Mouse (Mus musculus): ENCODE measurements around the gene Kif22.

Kif22 gene

DNA sequence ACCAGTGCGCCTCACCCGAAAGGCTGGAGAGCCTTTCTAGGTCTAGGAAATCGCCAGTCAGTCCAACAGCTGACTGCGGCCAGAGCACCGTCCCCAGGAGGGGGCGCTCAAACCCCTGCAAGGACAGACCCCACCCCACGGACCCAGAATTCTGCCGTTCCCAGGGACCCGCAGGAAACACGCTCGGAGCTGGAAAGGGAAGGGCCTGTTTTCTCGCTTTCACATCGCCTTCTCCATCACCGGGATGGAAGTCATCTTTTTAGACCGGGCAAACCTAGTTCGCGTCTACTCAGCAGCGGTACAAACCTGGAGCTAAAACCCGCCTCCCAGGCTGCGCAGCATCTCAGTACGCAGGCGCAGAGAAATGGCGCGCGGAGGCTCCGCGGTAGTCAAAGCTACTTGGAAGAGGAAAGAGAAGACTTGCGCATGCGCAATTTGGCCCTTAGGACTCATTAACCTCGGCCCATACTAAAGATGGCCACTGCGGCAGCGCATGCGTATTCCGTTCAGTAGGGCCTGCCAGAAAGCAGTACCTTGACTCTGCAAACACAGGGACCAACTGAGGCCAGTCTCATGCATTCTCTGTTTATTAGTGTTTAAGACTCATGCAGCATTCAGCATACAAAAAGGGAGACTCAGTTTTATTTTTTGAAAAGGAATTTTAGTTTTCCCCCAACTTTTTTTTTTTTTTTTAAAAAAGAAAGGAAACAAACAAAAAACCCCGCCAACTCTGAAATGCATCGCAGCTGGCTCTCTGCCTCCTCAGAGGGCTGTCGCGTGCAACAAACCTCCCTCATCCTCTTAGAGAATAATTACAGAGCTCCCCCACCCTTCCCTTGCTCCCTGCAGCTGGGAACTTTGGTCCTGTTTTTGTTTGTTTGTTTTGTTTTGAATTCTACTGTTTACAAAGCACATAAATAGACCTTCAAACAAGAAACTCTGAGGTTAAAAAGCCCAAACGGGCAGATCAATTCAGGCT is 25.0 kb downstream of the Kif22 start, which contains the start of gene Pagr1a:
Gene Pagr1a, minus strand, starts transcription at position 382 of the 979 bp plus-strand sequence.
- DNase-seq = peak; percentile 99

DNA sequence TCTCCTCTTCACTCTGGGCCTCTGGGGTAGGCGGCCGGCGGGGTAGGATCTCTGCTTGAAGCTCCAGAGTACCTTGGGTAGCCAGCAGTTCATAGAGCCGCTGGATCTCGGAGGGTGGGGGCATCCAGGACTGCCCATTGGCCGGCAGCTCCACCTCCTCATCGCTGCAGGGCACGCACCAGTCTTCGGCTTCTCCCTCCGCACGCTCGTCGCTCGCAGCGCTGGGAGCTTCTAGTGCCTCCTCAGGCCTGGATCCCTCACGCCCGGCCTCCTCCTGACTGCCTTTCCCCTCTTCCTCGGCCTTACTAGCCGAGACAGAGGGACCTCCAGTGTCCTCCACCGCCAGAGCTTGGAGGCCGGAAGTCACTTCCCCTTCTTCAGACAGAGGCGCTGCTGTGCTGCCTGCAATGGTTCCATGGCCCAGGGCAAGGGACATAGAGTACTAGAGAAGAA is 25.8 kb downstream of the Kif22 start:
- DNase-seq = peak; percentile 80

DNA sequence TGATC is 26.0 kb downstream of the Kif22 start, which contains the start of gene Pagr1b:
Gene Pagr1b, minus strand, starts transcription at position 4 of the 5 bp plus-strand sequence.
- DNase-seq = no peak

DNA sequence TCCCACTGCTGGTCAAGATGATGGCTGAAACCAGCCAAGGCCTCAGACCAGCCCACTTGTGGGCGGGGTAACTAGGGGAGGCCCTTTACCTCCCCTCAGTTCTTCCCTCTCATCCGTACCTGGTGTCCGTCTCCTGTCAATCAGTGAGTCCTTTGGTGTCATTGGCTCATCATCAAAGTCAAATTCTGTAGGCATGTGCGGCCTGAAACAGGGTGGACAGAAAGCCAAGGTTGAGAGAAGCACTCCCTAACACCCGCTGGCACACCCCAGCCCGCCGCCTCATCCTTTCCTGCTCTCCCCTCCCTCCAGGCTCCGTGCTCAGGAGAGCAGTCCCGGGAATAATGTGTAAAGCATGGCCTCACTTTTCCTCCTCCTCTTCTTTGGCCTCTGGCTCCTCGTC is 26.2 kb downstream of the Kif22 start:
- peak; percentile 79 for DNase-seq

DNA sequence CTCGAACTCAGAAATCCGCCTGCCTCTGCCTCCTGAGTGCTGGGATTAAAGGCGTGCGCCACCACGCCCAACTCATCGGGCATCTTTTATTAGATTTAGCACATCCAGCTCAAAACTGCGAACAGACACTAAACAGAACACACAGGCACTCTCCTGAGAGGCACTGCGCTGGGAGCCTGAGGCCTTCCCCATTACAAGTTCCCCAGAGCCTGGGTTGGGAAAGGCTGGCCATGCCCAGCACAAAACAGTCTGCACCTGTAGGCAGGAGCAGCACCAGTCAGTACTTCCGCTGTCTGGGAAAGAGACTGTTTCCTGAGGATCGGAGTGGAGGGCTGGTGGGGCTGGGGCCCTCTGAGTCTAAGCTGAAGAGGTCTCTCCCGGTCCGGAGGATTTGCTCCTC is 27.3 kb downstream of the Kif22 start:
- no peak for DNase-seq

DNA sequence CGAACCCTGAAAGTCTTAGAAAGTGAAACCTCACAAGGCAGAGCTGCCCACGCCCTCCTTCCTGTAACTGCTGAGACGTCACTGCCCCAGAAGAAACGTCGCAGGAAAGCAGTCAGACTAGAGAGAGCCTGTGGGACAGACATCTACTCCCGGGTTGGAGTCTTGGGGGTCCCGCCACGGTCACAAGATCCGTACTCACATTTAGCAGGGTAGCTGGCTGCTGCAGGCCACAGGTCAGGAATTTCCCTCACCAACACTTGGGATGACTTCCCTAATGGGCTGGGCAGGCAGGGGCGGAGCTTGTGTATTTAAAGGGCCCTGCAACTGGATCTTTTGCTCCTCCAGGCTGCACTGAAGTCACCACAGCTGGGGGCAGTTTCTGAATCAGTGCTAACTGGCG is 28.0 kb downstream of the Kif22 start, which contains the start of gene Mvp:
Gene Mvp, minus strand, starts transcription at position 302 of the 400 bp plus-strand sequence.
- peak; percentile 68 for DNase-seq

DNA sequence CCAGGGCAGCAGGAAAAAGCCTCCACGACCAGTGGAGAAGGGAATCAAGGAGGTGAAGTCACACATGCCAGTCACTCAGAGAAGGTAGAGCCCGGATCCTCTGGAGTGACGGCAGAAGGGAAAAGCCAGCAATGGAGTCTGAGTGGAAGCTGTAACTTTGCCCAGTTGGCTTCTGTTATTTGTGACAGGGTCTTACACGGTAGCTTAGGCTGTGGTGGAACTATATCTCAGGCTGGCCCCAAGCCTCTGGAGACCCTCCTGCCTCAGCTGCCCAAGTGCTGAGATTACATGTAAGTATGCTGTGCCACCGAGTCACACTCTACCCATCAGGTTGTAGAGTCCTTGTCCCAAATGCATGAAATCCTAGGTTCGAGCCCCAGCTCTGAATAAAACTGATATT is 28.9 kb downstream of the Kif22 start:
- DNase-seq = no peak

DNA sequence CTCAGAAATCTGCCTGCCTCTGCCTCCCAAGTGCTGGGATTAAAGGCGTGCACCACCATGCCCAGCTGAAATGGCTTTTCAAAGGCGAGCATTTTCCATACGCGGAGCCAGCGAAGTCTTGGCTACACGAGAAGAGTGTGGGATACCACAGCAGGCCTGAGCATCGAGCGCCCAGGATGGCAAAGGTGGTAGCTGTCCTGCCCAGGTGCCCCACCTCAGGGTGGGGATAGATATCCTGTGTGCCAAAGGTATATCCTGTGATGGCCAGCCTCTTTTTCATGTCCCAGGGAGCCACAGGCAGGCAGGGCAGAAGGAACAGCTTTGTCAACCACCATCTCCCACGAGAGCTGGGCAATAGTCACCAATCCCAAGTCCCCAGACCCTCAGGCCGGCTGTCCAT is 29.4 kb downstream of the Kif22 start:
- DNase-seq = no peak

DNA sequence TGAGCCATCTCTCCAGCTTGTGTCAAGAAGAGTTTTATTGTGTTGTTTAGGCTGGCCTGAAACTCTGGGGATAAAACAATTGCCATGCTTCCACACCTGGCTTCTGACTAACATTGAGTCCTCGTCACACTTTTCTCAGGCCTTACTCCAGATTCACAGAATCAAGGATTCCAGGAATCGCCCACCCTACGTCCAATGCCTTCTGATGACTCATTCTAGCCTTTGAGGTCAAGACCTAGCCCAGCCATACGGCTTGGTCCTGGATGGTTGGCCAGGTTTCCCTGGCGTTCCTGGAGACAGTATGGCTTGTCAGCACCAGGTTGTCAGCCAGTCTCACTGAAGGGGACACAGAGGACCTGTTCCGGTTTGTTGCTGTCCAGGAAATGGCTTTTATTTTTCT is 29.9 kb downstream of the Kif22 start:
- no peak for DNase-seq

DNA sequence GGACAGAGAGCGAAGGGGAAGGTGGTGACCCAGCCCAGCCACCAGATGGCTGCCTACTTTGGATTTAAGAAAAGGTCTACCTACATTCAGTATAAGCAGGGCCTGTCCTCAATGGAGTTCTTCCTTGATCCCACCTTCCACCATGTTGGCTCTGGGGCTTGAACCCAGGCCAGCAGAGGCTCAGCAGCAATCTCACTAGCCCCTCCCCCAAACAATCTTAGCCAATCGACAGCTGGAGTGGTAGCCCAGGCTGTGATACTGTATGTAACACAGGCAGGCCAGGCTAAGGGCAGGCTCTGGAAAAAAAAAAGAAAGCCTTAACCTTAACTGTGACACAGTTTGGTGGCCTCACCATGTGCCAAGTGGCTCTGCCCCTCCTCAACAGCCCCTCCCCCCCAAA is 30.6 kb downstream of the Kif22 start:
- no peak for DNase-seq

DNA sequence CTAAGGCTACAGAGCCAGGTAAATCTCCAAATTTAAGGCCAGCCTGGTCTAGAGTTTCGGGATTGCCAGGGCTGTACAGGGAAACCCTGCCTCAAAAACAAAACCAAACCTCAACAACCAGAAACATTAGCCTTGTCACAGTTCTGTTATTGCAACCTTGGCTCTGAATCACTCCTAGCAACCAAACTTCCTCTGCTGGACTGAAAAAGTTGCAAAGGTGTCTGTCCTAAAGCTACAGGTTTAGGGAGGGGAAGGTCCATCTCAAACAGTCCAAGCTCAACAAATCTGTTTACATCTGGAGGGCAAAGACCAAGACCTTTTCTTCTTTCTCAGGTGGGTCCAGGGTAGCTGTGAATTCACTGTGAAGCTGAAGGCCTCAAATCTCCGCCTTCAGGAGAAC is 31.2 kb downstream of the Kif22 start:
- DNase-seq = no peak

DNA sequence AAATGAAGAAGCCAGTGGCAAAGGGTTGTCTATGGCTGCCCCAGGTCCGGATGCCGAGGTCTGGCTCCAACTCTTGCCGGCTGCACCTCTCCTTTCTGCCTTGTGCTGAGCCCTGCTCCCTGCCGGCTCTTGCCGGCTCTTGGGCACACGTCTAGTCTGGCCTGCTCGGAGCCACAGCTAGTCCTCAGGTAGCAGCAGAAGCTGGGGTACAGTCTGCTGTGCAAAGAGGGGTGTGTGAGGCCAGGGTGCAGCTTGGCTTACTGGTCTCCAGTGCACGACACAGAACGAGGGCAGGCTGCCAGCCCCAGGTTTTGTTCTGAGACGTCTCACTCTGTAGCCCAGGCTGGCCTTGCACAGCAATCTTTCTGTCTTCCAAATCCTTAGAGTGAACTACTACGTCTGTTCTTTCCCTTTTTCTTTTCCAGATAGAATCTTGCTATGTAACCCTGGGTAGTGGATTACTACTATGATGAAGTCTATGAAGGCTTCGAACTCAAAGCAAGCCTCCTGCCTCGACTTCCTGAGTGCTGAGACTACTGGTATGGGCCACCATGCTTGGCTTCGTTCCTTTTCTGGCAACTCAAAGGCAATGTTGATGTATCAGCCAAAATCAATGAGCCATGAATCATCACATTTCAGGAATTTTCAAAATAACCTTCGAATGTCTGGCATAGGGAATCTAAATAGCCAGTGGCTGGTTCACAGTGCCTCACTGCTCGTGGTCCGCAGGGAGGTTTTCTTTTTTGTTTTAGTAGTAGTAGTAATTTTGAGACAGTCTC is 32.8 kb downstream of the Kif22 start:
- DNase-seq = no peak

DNA sequence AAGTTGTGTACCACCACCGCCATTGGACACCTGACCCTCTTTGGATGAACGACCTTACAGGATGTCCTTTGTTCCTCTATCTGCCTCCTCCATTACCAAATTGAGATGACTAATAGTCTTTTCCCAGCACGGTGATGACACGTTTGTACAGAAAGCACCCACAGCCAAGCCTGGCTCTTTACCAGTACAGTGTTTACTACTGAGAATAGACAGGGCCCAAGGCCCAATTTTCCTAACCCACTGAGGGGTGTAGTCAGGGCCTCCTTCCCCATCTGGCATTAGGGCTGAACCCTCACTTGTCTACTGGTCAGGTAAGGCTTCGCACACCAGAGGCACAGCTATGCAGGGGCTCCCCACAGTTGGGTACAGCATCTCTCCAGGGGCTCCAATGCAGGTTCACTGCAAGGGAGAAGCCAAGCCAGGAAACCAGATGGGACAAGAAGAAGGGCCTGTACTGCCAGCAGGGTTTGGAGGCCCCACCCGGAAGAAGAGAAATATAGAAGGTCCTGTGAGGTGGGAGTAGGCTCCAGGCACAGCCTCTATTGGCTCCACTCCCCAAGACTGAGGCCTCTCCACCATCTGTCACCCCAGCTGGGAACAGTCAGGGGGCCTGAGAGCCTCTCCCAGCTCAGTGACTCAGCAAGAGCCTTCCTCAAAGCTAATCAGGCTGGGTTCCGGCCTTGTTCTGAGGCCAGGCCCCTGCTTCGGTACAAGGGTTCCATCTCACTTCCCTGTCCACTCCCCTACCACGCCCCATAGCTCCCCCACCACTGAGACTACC is 33.8 kb downstream of the Kif22 start:
- peak; percentile 86 for DNase-seq

DNA sequence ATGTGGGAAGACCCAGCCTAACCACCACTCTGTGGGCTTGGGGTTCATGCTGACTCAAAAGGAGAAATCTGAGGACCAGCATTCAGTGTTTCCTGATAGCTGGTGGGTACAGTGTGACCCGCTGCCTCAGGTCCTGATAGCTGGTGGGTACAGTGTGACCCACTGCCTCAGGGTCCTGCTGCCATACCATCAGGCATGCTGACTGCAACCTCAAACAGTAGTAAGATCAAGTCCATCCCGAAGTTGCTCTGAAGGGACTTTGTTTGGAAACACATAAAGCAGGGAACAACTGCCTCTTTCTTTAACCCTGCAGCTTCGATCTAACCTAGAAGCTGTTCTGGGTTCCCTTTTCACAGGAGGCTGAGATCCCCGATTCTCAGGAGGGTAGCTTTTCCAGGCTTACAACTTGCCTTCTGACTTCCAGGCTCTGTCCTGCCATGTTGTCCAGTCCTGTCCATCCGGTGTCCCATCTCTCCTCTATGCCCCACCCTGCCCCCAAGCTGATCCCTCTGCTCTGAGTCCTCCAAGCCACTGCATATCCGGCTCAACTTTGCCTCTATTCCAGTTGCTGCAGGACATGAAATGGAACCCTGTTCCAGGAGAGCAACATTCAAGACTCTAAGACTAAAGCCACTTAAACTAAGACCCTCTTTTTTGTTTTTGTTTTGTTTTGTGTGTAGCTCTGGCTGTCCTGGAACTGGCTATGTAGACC is 34.8 kb downstream of the Kif22 start:
- no peak for DNase-seq

DNA sequence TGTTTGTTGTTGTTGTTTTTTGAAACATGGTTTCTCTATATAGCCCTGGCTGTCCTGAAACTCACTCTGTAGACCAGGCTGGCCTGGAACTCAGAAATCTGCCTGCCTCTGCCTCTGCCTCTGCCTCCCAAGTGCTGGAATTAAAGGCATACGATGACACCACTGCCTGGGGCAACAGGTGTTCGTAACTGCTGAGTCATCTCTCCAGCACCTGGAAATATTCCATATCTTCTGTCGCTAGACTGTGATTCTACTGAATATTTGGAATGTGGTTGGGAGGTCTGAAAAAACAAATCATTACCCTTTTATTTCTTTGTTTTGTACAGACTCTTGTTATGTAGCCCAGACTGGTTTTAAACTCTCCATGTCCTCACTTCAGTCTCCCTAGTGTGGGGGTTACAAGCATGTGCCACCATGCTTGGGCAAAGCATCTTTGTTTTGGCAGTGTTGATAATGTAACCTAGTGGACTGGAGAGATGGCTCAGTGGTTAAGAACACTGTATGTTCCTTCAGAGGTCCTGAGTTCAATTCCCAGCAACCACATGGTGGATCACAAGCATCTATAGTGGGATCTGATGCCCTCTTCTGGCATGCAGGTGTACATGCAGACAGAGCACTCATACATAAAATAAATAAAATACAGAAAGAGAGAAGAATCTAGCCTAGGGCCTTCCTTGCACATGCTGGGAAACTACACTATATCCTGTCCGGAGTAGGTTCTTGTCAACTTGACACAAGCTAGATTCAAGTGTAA is 38.0 kb downstream of the Kif22 start:
- DNase-seq = no peak

DNA sequence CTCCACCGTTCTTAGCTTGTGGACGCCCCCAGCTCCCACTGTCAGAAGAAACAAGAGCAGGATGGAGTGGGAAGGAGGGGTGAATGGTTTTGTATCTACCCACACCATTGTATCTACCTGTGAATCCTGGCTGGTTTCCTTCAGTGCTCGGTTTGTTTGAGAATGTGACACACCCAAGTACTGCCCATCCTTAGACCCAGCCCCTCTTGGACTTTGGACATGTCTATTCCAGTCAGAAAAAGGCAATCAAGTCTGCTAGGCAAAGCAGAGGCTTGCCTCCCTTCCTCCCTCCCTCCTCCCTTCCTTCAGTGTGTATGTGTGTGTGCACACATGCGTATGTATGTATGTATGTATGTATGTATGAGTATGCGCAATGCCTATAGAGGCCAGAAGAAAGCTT is 38.7 kb downstream of the Kif22 start:
- DNase-seq = no peak

DNA sequence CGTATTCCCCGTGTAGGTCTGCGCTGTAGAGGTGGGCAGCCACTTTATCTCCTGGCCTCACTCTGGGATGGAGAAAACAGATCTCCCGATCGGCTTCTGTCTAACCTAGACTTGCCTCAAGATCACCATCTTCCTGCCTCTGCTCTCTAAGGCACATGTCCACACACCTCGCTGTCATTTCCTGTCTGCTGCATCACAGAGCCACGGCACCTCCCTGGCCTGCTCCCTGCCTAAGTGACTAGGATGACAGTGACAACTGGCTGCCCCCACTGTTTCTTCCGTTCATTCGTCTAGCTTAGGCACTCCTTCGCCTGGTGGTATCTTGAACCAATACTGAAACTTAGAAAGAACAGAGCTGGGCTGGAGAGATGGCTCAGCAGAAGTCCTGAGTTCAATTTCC is 42.7 kb downstream of the Kif22 start:
- DNase-seq = no peak

DNA sequence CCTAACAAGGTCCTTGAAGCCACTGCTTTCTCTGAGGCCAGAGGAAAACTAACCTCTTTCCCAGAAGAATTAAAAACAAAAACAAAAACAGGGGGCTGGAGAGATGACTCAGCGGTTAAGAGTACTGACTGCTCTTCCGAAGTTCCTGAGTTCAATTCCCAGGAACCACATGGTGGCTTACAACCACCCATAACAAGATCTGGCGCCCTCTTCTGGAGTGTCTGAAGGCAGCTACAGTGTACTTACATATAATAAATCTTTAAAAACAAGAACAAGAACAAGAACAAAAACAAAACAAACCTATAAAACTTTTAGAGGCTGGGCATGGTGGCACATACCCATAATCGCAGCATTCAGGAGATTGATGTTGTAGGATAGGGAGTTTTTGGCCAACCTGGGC is 45.8 kb downstream of the Kif22 start:
- no peak for DNase-seq

DNA sequence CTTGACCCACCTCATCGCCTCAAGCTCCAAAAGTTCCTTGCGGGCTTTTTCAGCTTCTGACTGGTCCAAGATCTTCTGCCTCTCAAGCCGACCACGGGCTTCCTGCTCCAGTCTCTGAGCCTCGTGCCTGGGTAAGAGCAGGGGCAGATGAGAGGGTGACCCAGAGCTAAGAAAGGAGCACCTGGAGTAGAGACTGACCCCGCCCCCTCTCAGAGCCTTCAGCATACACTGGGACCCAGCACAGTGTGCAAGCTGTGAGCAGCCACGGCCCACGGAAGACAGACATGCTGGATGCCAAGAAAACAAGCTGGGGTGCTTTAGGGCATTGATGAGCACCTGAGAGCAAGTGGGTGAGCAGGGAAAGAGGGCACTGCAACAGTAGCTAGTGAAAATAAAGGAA is 53.5 kb downstream of the Kif22 start:
- no peak for DNase-seq

DNA sequence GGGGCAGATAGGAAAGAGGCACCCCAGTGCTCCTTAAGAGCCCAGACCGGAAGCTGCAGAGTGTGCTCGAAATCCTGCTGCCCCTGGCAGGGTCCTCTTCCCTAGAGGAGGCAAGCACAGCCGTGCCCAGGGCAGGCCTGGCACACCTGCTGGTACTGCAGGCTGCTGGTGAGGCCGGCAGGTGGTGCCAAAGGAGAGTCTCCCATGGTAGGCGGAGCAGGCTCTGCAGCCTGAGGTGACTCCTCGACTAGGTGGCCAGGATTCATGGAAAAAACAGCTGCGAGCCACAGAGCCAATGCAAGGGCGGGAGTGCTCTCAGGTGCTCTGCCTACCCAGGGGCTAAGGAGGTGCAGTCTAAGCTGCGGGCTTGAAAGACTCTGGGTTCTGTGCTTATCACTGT is 56.0 kb downstream of the Kif22 start:
- peak; percentile 30 for DNase-seq

DNA sequence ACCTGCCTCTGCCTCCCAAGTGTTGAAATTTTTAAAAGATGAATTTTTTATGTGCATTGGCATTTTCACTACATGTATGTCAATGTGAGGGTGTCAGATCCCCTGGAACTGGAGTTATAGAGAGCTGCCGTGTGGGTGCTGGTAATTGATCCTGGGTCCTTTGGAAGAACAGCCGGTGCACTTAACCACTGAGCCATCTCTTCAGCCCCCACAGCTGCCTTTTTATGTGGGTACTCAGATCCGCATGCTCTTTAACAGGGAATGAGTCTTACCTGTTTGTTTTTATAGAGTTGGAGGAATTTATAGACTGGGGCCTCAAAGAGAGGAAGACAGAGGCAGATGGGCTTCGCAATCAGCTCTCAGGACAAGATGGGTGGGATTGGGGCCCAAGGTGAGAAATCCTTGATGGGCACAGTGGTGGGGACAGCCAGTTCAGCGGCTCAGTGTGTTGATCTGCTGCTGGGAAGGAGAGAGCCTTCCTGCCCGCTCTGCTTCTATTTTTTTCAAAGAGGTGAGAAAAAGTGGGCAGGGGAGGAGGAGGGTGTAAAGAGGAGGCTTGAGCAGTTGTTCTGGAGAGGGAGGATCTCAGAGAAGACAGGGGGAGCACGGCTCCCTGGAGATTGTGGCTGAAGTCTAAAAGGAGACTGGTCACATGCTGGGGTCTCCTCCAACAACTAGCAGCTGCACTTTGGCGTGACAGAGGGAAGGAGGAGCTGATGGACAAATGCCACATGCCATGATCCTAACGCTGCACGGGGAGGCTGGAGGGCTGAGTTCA is 57.4 kb downstream of the Kif22 start:
- no peak for DNase-seq
